Mouse (Mus musculus): ENCODE measurements around the gene Clec12a.

DNA sequence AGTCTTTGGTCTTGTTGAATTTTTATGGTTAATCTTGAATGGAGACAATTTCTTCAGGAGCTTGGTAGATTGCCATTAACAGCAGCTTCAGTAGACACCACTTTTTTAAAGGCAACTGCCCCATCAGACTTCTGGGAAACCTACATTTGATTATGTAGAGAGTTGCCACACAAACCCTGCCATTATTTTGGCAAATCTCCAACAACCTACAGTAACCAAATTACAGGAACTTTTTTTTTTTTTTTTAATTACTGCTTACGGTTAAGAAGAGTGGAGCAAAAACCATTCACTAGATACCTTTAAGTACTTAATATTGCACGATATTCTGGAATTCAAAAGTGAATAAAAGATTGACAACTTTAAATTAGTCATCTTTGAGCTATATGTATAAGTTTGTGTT, 17.0 kb downstream of the Clec12a start:
- TF ChIP-seq POLR2A (IDR thresholded peaks at IDR 0.05; ENCODE audit: borderline replicate concordance, control insufficient read depth, low read depth, low read length): no peak
- TF ChIP-seq CTCF (IDR thresholded peaks at IDR 0.05; ENCODE audit: control insufficient read depth, insufficient read depth, low read length): no peak
